Mouse (Mus musculus): ENCODE measurements around the gene Rgs7bp. TPM values are rescaled to one million over a fixed set of nuclear protein-coding genes. Genes with fewer than 3 reads are reported as not detected.

The Rgs7bp gene
- polyA plus RNA-seq, 1 experiment from 2014 or later: 0.31 TPM

DNA sequence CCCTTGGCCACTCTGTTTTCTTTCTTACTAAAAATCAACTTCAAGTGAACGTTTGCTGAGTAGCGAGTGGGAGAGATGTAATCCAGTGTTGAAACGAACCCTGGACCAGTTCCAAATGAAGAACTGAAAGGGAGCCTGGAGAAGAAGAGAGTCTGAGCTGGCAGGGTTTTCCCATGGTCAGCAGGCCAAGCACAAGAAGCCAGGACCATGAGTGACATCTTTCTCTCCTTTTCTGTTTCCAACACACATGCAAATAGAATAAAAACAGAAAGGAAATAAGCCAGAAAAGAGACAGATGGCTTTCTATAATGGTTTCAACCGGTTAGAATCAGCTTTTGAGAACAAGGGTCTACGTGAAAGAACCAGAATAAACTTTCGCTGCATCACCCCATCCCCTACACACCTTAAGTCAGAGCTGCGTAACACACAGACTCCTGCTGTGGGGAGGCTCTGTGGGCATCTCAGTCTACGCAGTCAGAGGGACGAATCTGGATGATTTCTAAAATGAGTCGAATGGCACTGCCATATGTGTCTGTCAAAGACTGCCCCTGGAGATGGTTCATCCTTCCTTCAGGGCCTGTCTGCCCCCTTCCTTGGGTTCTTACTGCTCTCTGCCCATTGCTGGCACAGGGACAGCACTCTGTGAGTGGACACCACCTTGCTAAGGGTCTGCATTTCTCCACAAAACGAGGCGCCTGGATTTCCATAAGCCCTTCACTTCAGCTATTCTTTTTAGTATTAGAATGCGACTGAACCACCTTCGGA is 93.6 kb downstream of the Rgs7bp start:
- H3K36me3 ChIP-seq (ENCODE audit: control insufficient read depth, insufficient read depth): no peaks in the 10 kb centered on the region
- no peak overlapping the region for H3K9ac ChIP-seq (ENCODE audit: low read depth, low read length)
- H3K4me2 ChIP-seq (ENCODE audit: low read depth, low read length): no peak overlapping the region
- no peak overlapping the region for H3K4me3 ChIP-seq (ENCODE audit: low read depth, low read length)
- WGBS (ENCODE audit: insufficient replicate concordance): 67% methylated on average over 14 of the region's 14 CpGs
- ATAC-seq (ENCODE audit: low read depth): no peak
- H3K27me3 ChIP-seq (ENCODE audit: control insufficient read depth, insufficient read depth, low read depth, low read length): no peaks in the 10 kb centered on the region
- H3K27ac ChIP-seq (ENCODE audit: low read length): no peak overlapping the region
- H3K4me1 ChIP-seq (ENCODE audit: control insufficient read depth, low read depth, low read length): no peaks in the 10 kb centered on the region
- H3K9me3 ChIP-seq (replicated peaks; ENCODE audit: control insufficient read depth, low read length): no peaks in the 10 kb centered on the region

- Histone ChIP-seq H3K9me3 (replicated peaks; ENCODE audit: control insufficient read depth, low read length) (no peaks in the 10 kb centered on the region), H3K9ac (ENCODE audit: low read depth, low read length) (no peak overlapping the region), H3K4me3 (ENCODE audit: low read depth, low read length) (no peak overlapping the region), H3K27me3 (ENCODE audit: control insufficient read depth, insufficient read depth, low read depth, low read length) (no peaks in the 10 kb centered on the region), H3K4me2 (ENCODE audit: low read depth, low read length) (no peak overlapping the region), H3K27ac (ENCODE audit: low read length) (no peak overlapping the region), H3K4me1 (ENCODE audit: control insufficient read depth, low read depth, low read length) (no peaks in the 10 kb centered on the region), H3K36me3 (ENCODE audit: control insufficient read depth, insufficient read depth) (no peaks in the 10 kb centered on the region)
- 65% methylated on average over 7 of the region's 7 CpGs for WGBS (ENCODE audit: insufficient replicate concordance)
- no peak for ATAC-seq (ENCODE audit: low read depth)
Observed at GRCm38 (mm10) chr13:104960206-104960928, 94.4 kb downstream of the Rgs7bp start.

- no peaks in the 10 kb centered on the region for H3K36me3 ChIP-seq (ENCODE audit: control insufficient read depth, insufficient read depth)
- no peak overlapping the region for H3K4me2 ChIP-seq (ENCODE audit: low read depth, low read length)
- no peaks in the 10 kb centered on the region for H3K9me3 ChIP-seq (replicated peaks; ENCODE audit: control insufficient read depth, low read length)
- no peak overlapping the region for H3K27ac ChIP-seq (ENCODE audit: low read length)
- no peaks in the 10 kb centered on the region for H3K4me1 ChIP-seq (ENCODE audit: control insufficient read depth, low read depth, low read length)
- H3K9ac ChIP-seq (ENCODE audit: low read depth, low read length): no peak overlapping the region
- 71% methylated on average over 4 of the region's 4 CpGs for WGBS (ENCODE audit: insufficient replicate concordance)
- H3K27me3 ChIP-seq (ENCODE audit: control insufficient read depth, insufficient read depth, low read depth, low read length): no peaks in the 10 kb centered on the region
- H3K4me3 ChIP-seq (ENCODE audit: low read depth, low read length): no peak overlapping the region
- no peak for ATAC-seq (ENCODE audit: low read depth)
Observed at GRCm38 (mm10) chr13:104959733-104960132, 95.0 kb downstream of the Rgs7bp start.

DNA sequence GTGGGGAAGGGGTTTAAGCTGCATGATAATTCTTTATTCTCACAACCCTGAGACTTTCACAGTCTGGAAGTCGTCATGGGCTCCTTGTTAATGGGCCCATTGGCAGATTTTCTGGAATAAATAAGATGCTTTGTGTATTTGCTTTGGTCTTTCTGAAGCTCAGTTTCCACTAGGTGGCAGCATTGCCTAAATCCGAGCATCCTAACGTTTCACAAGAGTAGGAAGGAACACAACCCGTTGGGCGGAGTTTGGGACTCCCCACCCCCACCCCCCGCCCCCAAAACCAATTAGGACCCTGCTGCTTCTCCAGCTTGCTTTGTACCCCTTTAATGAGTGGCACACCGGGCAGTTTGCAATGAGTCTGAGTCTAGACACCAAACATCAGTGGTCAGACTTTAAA is 106.8 kb downstream of the Rgs7bp start:
- no peaks in the 10 kb centered on the region for H3K4me1 ChIP-seq (ENCODE audit: control insufficient read depth, low read depth, low read length)
- H3K36me3 ChIP-seq (ENCODE audit: control insufficient read depth, insufficient read depth): no peaks in the 10 kb centered on the region
- no peak overlapping the region for H3K27ac ChIP-seq (ENCODE audit: low read length)
- no peak overlapping the region for H3K4me3 ChIP-seq (ENCODE audit: low read depth, low read length)
- WGBS (ENCODE audit: insufficient replicate concordance): 1% methylated on average over 7 of the region's 7 CpGs
- no peak overlapping the region for H3K4me2 ChIP-seq (ENCODE audit: low read depth, low read length)
- H3K9ac ChIP-seq (ENCODE audit: low read depth, low read length): no peak overlapping the region
- no peaks in the 10 kb centered on the region for H3K9me3 ChIP-seq (replicated peaks; ENCODE audit: control insufficient read depth, low read length)
- peak; percentile 21; the same call in 1 of the 2 replicates for ATAC-seq (ENCODE audit: low read depth)
- no peaks in the 10 kb centered on the region for H3K27me3 ChIP-seq (ENCODE audit: control insufficient read depth, insufficient read depth, low read depth, low read length)

- no peak overlapping the region for H3K4me3 ChIP-seq (ENCODE audit: low read depth, low read length)
- no peaks in the 10 kb centered on the region for H3K27me3 ChIP-seq (ENCODE audit: control insufficient read depth, insufficient read depth, low read depth, low read length)
- H3K4me1 ChIP-seq (ENCODE audit: control insufficient read depth, low read depth, low read length): no peaks in the 10 kb centered on the region
- no peaks in the 10 kb centered on the region for H3K9me3 ChIP-seq (replicated peaks; ENCODE audit: control insufficient read depth, low read length)
- no peaks in the 10 kb centered on the region for H3K36me3 ChIP-seq (ENCODE audit: control insufficient read depth, insufficient read depth)
- H3K9ac ChIP-seq (ENCODE audit: low read depth, low read length): no peak overlapping the region
- no peak for ATAC-seq (ENCODE audit: low read depth)
- no peak overlapping the region for H3K4me2 ChIP-seq (ENCODE audit: low read depth, low read length)
- WGBS (ENCODE audit: insufficient replicate concordance): 84% methylated on average over 8 of the region's 8 CpGs
- no peak overlapping the region for H3K27ac ChIP-seq (ENCODE audit: low read length)
Observed at GRCm38 (mm10) chr13:104940483-104940882, 114.2 kb downstream of the Rgs7bp start.

GRCm38 (mm10) chr13:104939856-104940255 is 114.9 kb downstream of the Rgs7bp start:
- Histone ChIP-seq H3K4me2 (ENCODE audit: low read depth, low read length) (no peak overlapping the region), H3K27ac (ENCODE audit: low read length) (no peak overlapping the region), H3K36me3 (ENCODE audit: control insufficient read depth, insufficient read depth) (no peaks in the 10 kb centered on the region), H3K4me1 (ENCODE audit: control insufficient read depth, low read depth, low read length) (no peaks in the 10 kb centered on the region), H3K9me3 (replicated peaks; ENCODE audit: control insufficient read depth, low read length) (no peaks in the 10 kb centered on the region), H3K27me3 (ENCODE audit: control insufficient read depth, insufficient read depth, low read depth, low read length) (no peaks in the 10 kb centered on the region), H3K9ac (ENCODE audit: low read depth, low read length) (no peak overlapping the region), H3K4me3 (ENCODE audit: low read depth, low read length) (no peak overlapping the region)
- no peak for ATAC-seq (ENCODE audit: low read depth)
- WGBS (ENCODE audit: insufficient replicate concordance): 2% methylated on average over 4 of the region's 4 CpGs

DNA sequence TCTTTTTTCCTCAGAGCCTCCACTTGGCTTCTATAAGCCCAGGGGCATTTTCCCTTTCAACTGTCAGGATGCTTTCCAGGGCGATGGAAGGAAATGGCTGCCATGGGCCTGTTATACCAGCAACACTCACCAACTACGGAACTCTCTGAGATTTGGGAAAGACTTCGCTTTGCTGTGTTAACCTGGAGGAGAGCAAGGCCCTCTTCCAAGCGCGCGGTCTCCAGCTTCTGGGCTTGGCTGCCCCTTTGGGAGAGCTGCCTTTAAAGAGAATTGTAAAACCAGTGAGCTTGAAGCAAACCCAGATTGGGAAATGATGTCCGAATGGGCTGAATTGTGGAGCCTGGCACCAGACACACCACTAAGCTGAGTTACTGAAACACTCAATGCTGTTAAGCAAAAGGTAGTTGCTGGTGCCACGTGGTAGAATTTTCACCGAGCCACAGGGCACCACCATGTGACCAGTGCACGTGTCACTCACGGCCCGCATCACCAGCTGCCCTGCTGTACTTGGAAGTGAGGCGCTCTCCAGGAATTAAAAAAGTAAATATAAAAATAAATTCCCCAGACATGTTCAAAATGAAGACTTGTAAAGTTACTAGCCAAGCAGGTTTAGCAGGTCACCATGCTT is 115.7 kb downstream of the Rgs7bp start:
- Histone ChIP-seq H3K4me3 (ENCODE audit: low read depth, low read length) (no peak overlapping the region), H3K27me3 (ENCODE audit: control insufficient read depth, insufficient read depth, low read depth, low read length) (no peaks in the 10 kb centered on the region), H3K4me1 (ENCODE audit: control insufficient read depth, low read depth, low read length) (no peaks in the 10 kb centered on the region), H3K9ac (ENCODE audit: low read depth, low read length) (no peak overlapping the region), H3K9me3 (replicated peaks; ENCODE audit: control insufficient read depth, low read length) (no peaks in the 10 kb centered on the region), H3K27ac (ENCODE audit: low read length) (no peak overlapping the region), H3K36me3 (ENCODE audit: control insufficient read depth, insufficient read depth) (no peaks in the 10 kb centered on the region), H3K4me2 (ENCODE audit: low read depth, low read length) (no peak overlapping the region)
- WGBS (ENCODE audit: insufficient replicate concordance): 68% methylated on average over 13 of the region's 13 CpGs
- no peak for ATAC-seq (ENCODE audit: low read depth)

DNA sequence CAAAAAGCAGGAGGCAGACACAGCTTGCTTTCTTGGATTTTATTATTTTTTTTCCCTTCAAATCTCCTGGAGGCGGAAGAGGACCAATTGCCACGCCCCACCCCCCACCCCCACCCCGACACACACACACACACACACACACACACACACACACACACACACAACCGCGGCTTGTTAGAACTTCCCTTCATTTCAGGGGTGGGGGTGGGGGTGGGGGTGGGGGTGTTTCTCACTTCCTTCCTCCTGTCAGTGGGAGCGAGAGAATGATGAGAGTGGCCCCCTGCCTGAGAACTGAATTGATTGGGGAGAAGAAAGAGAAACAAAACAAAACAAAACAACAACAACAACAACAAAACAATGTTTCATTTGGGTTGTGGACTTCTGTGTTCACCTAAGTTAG is 117.0 kb downstream of the Rgs7bp start:
- Histone ChIP-seq H3K27me3 (ENCODE audit: control insufficient read depth, insufficient read depth, low read depth, low read length) (no peaks in the 10 kb centered on the region), H3K27ac (ENCODE audit: low read length) (no peak overlapping the region), H3K36me3 (ENCODE audit: control insufficient read depth, insufficient read depth) (no peaks in the 10 kb centered on the region), H3K4me2 (ENCODE audit: low read depth, low read length) (peak overlapping the region; percentile 41), H3K9ac (ENCODE audit: low read depth, low read length) (no peak overlapping the region), H3K9me3 (replicated peaks; ENCODE audit: control insufficient read depth, low read length) (no peaks in the 10 kb centered on the region), H3K4me1 (ENCODE audit: control insufficient read depth, low read depth, low read length) (no peaks in the 10 kb centered on the region), H3K4me3 (ENCODE audit: low read depth, low read length) (no peak overlapping the region; the same call in 1 of the 2 replicates)
- WGBS (ENCODE audit: insufficient replicate concordance): 0% methylated on average over 3 of the region's 6 CpGs
- no peak for ATAC-seq (ENCODE audit: low read depth)

GRCm38 (mm10) chr13:104936586-104936985 is 118.1 kb downstream of the Rgs7bp start:
- no peaks in the 10 kb centered on the region for H3K36me3 ChIP-seq (ENCODE audit: control insufficient read depth, insufficient read depth)
- no peak overlapping the region for H3K4me2 ChIP-seq (ENCODE audit: low read depth, low read length)
- no peak overlapping the region for H3K9ac ChIP-seq (ENCODE audit: low read depth, low read length)
- no peak overlapping the region for H3K4me3 ChIP-seq (ENCODE audit: low read depth, low read length)
- ATAC-seq (ENCODE audit: low read depth): no peak
- no peak overlapping the region for H3K27ac ChIP-seq (ENCODE audit: low read length)
- H3K27me3 ChIP-seq (ENCODE audit: control insufficient read depth, insufficient read depth, low read depth, low read length): no peaks in the 10 kb centered on the region
- no peaks in the 10 kb centered on the region for H3K9me3 ChIP-seq (replicated peaks; ENCODE audit: control insufficient read depth, low read length)
- H3K4me1 ChIP-seq (ENCODE audit: control insufficient read depth, low read depth, low read length): no peaks in the 10 kb centered on the region
- 83% methylated on average over 2 of the region's 2 CpGs for WGBS (ENCODE audit: insufficient replicate concordance)

Data from liver, embryonic 16.5 days (tissue).